Mouse (Mus musculus) heart, postnatal 25 days (tissue): ENCODE results near the gene Zfpm1. TPM values are rescaled to one million over a fixed set of nuclear protein-coding genes. Genes with fewer than 3 reads are reported as not detected.

Source experiments
- DNase-seq: peaks from one replicate; pipeline ENCODE4 v3.0.0; 2022; ENCODE audit warnings: low spot score
- intact Hi-C: fragments of 180-260 bp; cut with DNase I; formaldehyde crosslinking; loops from one replicate; pipeline ENCODE4 v1.15.1; 2025
- total RNA-seq, 2 experiments: library from RNA; stranded (reverse); gene quantifications; 2 replicates each; pipeline ENCODE4 v1.2.3; 2021

Gene Zfpm1
- total RNA-seq, result 10 to 100 TPM; 21.3 to 22.6 TPM

- intact Hi-C loops, result no loop called here
- no peak for DNase-seq
Measured at GRCm38 (mm10) chr8:122282035-122282358, at the start of gene Zfpm1. Gene Zfpm1, plus strand, starts transcription at chr8:122282141.

DNA sequence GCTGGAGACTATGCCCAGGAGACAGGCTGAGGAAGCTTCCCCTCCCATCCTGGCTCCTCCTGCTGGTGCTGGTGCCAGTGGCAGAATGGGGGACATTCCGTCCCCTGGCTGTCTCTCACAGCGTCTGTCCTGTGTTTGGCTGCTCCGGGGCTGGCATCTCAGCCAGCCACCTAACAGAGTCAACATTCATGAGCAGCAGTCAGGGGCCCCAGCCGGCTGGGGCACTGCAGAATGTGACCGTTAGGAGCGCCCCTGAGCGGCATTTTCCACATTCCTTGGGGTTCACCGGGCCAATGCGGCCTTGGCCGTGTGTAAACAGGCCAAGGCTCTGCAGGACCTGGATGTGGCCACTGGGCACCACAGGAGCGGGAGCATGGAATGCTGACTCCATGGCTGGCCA lies 47.9 kb upstream of the Zfpm1 start:
- DNase-seq, result peak; percentile 55
- intact Hi-C loops, result no loop called here

- intact Hi-C loops, result no loop called here
- DNase-seq, result no peak
Measured at GRCm38 (mm10) chr8:122236521-122236920, 45.4 kb upstream of the Zfpm1 start.

DNA sequence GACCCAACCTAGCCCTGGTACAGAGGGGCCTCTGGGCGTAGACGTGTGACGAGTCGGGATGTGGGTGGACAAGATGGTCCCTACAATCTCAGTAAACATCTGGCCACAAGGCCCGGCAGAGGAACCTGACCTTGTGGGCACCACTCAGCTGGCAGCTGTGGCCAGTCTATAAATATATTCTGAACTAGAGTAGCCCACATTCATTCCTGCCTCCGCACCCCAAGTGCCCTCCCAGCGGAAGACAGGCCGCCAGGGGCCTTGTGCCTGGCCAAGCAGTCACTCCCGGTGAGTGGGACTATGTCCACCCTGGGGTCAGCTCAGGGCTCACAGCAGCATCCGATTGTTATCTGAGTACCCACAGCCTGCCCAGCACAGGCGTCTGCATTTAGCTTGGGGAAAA lies 43.7 kb upstream of the Zfpm1 start:
- intact Hi-C loops, result no loop called here
- DNase-seq, result no peak

GRCm38 (mm10) chr8:122238731-122239130 lies 43.2 kb upstream of the Zfpm1 start:
- no peak for DNase-seq
- intact Hi-C loops, result no loop called here

GRCm38 (mm10) chr8:122240241-122241026 lies 41.5 kb upstream of the Zfpm1 start:
- DNase-seq, result no peak
- intact Hi-C loops, result no loop called here

- intact Hi-C loops, result no loop called here
- DNase-seq, result no peak
Measured at GRCm38 (mm10) chr8:122243310-122243709, 38.6 kb upstream of the Zfpm1 start.

DNA sequence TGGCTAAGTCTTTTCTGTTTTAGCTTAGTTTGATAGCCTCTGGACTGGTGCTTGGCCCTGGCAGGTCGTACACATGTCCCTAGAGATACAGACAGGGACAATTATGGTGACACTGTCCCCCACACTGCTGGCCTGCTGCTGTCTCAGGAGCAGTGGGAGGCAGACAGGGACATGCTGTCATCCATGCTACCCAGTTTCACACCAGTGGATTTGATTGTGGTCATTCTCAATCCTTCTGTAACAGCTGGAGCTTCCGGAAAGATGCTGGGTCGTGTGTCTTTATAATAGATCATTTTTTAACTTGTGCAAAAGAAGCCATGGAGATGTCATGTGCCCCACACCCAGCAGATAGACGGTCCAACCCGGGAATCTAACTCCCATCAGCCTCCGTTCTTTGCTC lies 36.8 kb upstream of the Zfpm1 start:
- intact Hi-C loops, result no loop called here
- no peak for DNase-seq

DNA sequence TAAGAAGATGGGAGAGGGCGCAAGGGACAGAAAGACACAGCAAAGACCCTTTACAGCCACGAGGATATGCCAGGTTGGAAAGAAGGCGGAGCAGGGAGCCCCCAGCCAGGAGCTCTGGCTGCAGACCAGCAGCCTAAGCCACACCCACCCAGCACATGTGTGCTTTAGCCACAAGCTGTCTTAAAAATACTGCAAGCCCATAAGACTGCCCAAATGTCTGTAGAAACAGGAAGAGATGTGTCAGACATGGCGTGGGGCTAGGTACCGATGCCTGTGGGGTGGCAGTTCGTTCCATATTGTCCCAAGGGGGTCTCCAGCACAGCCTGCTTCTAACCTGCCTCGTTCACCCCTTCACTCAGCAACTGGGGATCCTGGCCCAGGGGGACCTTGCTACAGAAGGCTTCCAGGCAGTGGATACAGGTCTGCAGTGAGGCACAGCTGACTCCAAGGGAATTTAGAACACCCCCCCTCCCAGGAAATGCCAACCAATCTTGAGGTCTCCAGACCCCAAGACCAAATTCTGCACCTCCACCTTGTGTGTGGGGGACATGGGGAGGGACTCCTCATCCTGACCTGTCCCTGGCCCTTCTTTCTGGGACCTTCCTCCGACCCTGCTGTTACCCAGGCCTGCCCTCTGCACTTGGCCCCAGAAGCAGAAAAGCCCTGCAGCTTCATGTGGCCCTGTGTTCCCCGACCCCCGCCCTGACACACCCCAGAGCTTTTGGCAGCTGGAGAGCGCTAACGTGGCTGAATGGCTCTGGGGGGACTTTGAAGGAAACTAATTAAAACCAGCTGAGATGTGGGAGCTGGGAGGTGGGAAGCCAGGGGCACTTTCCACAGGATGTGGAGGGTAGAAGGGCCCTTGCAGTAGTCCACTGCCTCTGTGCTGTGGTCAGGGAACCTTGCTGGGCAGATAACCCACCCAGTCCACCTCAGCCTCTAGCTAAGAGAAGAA lies 35.4 kb upstream of the Zfpm1 start:
- intact Hi-C loops, result no loop called here

DNA sequence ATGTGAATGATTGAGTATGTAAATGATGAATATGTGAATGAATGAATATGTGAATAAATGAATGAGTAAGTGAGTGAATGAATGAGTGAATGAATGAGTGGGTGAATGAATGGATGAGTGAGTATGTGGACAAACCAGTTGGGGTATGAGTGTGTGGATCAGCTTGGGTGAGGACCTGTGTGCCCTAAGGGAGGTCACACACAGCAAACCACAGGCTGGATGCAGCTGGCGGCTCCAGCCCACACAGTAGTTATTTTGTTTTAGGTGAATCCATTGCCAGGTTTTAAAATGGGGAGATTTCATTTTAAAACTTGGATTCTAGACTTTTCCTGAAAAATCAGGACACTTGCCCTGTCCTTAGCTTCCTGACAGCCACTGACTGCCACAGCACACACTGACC lies 30.2 kb upstream of the Zfpm1 start:
- no peak for DNase-seq
- intact Hi-C loops, result no loop called here

More for the DNA sequence above, 35.4 kb upstream of the Zfpm1 start:
- no peak for DNase-seq

DNA sequence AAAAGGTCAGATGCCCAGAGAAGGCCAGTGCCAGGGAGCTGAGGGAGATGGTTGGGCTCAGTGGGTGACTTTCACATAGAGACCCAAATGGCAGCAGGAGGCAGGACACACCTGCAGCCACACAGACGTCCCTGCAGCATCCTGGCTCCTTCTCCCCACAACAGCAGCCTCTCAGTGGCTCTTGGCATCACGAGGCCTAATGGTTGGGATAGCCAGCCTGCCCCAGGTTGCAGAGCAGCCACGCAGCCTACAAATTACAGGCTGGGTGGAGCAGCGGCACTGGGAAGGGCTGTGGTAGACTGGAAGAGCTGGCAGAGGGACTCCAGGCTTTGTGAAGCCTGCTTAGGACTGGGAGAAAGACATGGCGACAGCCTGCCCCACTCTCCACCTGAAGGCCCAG lies 29.6 kb upstream of the Zfpm1 start:
- no peak for DNase-seq
- intact Hi-C loops, result no loop called here

DNA sequence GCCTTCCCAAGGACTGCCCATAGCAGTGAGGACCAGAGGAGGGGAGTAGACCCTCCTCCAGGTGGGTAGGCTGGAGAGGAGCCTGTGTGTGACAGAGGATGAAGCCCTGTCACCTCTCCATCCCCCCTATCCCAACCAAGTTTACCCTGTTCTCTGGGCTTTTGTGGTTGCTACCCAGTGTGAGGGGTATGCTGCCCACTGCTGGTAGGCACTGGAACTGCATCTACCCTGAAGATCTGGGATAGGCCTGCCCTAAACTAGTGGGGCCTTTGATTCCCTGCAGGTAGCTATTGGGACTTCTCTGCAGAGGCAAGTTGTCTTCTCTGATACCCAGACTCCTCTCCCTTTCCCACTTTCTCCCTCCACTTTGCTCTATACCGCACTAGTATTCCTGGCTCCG lies 22.6 kb upstream of the Zfpm1 start:
- DNase-seq, result no peak
- intact Hi-C loops, result loop anchor here (1.0 to 2.0 kb wide), 3 partner anchors 61 to 281 kb away; no protein-coding TSS in a partner anchor

- intact Hi-C loops, result no loop called here
- DNase-seq, result no peak
Measured at GRCm38 (mm10) chr8:122260755-122261154, 21.2 kb upstream of the Zfpm1 start.

GRCm38 (mm10) chr8:122262835-122263234 lies 19.1 kb upstream of the Zfpm1 start:
- no peak for DNase-seq
- intact Hi-C loops, result no loop called here

DNA sequence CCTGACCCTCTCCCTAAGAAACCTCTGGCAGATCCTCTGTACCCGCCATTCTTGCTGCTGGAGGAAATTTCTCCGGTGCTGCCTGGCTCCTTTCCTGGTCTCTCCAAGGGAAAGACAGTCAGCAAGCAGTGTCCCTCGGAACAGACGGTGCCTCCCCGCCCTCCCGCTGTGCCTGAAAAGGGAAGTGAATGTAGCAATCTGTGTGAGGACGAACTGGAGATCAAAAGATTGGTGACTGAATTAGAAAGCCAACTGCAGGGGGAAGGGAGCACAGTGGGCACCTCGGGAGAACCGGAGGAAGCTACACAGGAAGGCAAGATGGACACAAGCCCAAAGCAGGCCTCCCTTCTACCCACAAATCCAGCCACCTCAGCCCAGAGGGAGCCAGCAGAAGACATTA lies 17.7 kb upstream of the Zfpm1 start:
- intact Hi-C loops, result no loop called here
- DNase-seq, result no peak

DNA sequence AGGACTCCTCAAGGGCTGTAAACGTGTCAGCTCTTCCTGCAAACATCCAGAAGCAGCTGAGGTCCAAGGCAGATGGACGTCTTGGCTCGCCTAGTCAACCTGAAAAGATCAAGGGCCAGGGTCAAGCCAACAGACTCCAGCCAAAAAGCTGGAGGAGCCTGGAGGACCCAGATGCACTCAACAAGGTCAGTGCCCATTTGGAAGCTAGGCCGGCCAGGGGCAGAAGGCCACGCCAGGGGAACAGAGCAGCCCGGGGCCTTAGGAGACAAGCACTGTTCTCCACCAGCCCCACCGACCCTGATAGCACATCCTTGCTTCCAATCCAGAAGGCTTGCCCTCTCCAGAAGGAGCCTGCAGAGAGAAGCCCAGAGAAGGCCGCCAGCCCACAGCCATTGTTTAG lies 16.4 kb upstream of the Zfpm1 start:
- intact Hi-C loops, result no loop called here
- DNase-seq, result no peak

- no peak for DNase-seq
- intact Hi-C loops, result no loop called here
Measured at GRCm38 (mm10) chr8:122266867-122267266, 15.1 kb upstream of the Zfpm1 start.

- no peak for DNase-seq
- intact Hi-C loops, result loop anchor here (1.0 kb wide), 1 partner anchor 291 kb away; no protein-coding TSS in a partner anchor
Measured at GRCm38 (mm10) chr8:122268861-122269260, 13.1 kb upstream of the Zfpm1 start.

DNA sequence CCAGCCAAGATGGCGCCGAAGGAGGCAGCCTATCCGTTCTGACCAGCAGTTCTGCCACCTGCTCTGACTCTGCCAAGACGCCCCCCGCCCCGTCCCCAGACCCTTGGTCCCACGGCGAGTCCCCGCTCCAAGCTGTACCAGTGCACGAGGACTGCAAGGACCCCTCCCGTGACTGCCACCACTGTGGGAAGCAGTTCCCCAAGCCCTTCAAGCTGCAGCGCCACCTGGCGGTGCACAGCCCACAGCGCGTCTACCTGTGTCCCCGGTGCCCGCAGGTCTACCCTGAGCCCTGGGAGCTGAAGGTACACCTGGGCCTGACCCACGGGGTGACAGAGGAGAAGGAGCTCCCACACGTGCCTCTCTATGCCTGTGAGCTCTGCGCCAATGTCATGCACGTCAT lies 12.5 kb upstream of the Zfpm1 start:
- DNase-seq, result no peak
- intact Hi-C loops, result loop anchor here (1.0 kb wide), 1 partner anchor 291 kb away; no protein-coding TSS in a partner anchor

GRCm38 (mm10) chr8:122270555-122270954 lies 11.4 kb upstream of the Zfpm1 start:
- no peak for DNase-seq
- intact Hi-C loops, result no loop called here

DNA sequence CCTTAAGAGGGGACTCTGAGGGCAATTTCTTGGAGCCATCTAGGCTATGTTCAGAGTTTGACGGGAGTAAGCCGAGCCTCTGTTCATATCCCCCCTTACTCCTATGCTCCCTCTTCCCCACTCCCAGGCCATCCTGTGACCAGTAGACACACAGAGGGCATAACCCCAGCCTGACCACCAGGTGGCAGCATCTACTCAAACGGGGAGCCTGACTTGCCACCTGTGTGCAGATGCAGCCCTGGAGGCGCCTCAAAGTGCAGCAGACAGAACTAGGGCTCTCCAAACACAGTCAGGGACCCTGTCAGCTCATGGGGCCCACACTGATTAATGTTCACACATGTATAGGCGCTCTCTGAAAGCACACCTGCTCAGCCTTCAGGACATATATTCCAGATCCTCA lies 8.8 kb upstream of the Zfpm1 start:
- intact Hi-C loops, result loop anchor here (1.0 kb wide), 2 partner anchors 60 to 96 kb away; no protein-coding TSS in a partner anchor

More for the DNA sequence above, 8.8 kb upstream of the Zfpm1 start:
- DNase-seq, result no peak
